Mouse (Mus musculus) cortical plate, adult 2 months (tissue): Measurements from ENCODE around the gene N4bp1.

Experiments
- CTCF ChIP-seq: fragments of 200-500 bp; IDR thresholded peaks from 2 replicates; pipeline ENCODE4 v1.5.1; 2011; ENCODE audit warnings: mild to moderate bottlenecking, control low read depth, low read length; ENCODE audit not compliant: insufficient read depth; ENCODE audit errors: extremely low read depth
- POLR2A ChIP-seq: fragments of 200-500 bp; IDR thresholded peaks from 2 replicates; pipeline ENCODE4 v1.6.1; 2011; ENCODE audit warnings: mild to moderate bottlenecking, low read length, control low read depth; ENCODE audit not compliant: insufficient read depth; ENCODE audit errors: extremely low read depth

- TF ChIP-seq CTCF (no peak), POLR2A (no peak)
Observed at GRCm38 (mm10) chr8:86840120-86840693, 44.9 kb downstream of the N4bp1 start.
